Mouse (Mus musculus): ENCODE data around the gene Ankrd55. TPM values are rescaled to one million over a fixed set of nuclear protein-coding genes. Genes with fewer than 3 reads are reported as not detected.

The Ankrd55 gene
- total RNA-seq, 2 experiments from 2014 or later, result not detected

- no peak for DNase-seq
Observed at GRCm38 (mm10) chr13:112382457-112382856, 94.2 kb downstream of the Ankrd55 start.

GRCm38 (mm10) chr13:112382956-112383355 is 94.7 kb downstream of the Ankrd55 start:
- peak; percentile 53 for DNase-seq

GRCm38 (mm10) chr13:112383941-112384659 is 95.8 kb downstream of the Ankrd55 start:
- no peak for DNase-seq

GRCm38 (mm10) chr13:112385040-112385439 is 96.8 kb downstream of the Ankrd55 start:
- DNase-seq, result no peak

GRCm38 (mm10) chr13:112386494-112387075 is 98.3 kb downstream of the Ankrd55 start:
- DNase-seq, result no peak

GRCm38 (mm10) chr13:112387279-112387678 is 99.0 kb downstream of the Ankrd55 start:
- DNase-seq, result no peak

- no peak for DNase-seq
Observed at GRCm38 (mm10) chr13:112388176-112388575, 99.9 kb downstream of the Ankrd55 start.

GRCm38 (mm10) chr13:112390206-112390605 is 102.0 kb downstream of the Ankrd55 start:
- no peak for DNase-seq

- no peak for DNase-seq
Observed at GRCm38 (mm10) chr13:112391354-112391753, 103.1 kb downstream of the Ankrd55 start.

GRCm38 (mm10) chr13:112393356-112393755 is 105.1 kb downstream of the Ankrd55 start:
- DNase-seq, result no peak

- DNase-seq, result no peak
Observed at GRCm38 (mm10) chr13:112394271-112394670, 106.0 kb downstream of the Ankrd55 start.

GRCm38 (mm10) chr13:112404723-112405122 is 116.5 kb downstream of the Ankrd55 start:
- no peak for DNase-seq

GRCm38 (mm10) chr13:112405184-112405583 is 116.9 kb downstream of the Ankrd55 start:
- no peak for DNase-seq

GRCm38 (mm10) chr13:112406618-112407017 is 118.4 kb downstream of the Ankrd55 start:
- no peak for DNase-seq

- no peak for DNase-seq
Observed at GRCm38 (mm10) chr13:112407181-112407700, 119.0 kb downstream of the Ankrd55 start.

GRCm38 (mm10) chr13:112407776-112408490 is 119.7 kb downstream of the Ankrd55 start:
- DNase-seq, result no peak

GRCm38 (mm10) chr13:112408701-112409100 is 120.5 kb downstream of the Ankrd55 start:
- DNase-seq, result no peak

GRCm38 (mm10) chr13:112409331-112409730 is 121.1 kb downstream of the Ankrd55 start:
- no peak for DNase-seq

GRCm38 (mm10) chr13:112409851-112410250 is 121.6 kb downstream of the Ankrd55 start:
- no peak for DNase-seq

GRCm38 (mm10) chr13:112410461-112410860 is 122.2 kb downstream of the Ankrd55 start:
- no peak for DNase-seq

- no peak for DNase-seq
Observed at GRCm38 (mm10) chr13:112411216-112411822, 123.1 kb downstream of the Ankrd55 start.

- no peak for DNase-seq
Observed at GRCm38 (mm10) chr13:112412251-112412650, 124.0 kb downstream of the Ankrd55 start.

GRCm38 (mm10) chr13:112412824-112413223 is 124.6 kb downstream of the Ankrd55 start:
- no peak for DNase-seq
